Mouse (Mus musculus): ENCODE results near the gene Exosc6.
A peak's percentile ranks its signal among the peaks of the same experiment; 100 is the strongest.
"Not testable (repeated sequence)": the region's sequence is repeated elsewhere in the genome, so short reads cannot be mapped to it uniquely, and the experiment has no call there.

The Exosc6 gene

DNA sequence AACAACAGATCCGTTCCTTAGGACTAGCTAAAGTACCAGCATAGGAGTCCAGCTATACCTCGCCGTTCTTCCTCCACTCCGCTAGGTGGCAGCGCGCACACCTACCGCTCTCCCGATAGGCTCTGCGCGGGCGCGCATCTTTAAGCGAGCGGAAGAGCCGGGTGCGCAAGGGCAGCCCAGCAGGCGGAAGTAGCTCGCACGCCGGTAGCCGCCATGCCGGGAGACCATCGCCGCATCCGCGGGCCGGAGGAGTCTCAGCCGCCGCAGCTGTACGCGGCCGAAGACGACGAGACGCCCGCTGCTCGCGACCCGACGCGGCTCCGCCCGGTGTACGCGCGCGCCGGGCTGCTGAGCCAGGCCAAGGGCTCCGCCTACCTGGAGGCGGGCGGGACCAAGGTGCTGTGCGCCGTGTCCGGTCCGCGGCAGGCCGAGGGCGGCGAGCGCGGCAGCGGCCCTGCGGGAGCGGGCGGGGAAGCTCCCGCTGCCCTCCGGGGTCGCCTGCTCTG lies at the start of gene Exosc6:
TSS of gene Exosc6 (plus strand) at position 182 of the 506 bp plus-strand sequence.
- peak; percentile 92 for DNase-seq

DNA sequence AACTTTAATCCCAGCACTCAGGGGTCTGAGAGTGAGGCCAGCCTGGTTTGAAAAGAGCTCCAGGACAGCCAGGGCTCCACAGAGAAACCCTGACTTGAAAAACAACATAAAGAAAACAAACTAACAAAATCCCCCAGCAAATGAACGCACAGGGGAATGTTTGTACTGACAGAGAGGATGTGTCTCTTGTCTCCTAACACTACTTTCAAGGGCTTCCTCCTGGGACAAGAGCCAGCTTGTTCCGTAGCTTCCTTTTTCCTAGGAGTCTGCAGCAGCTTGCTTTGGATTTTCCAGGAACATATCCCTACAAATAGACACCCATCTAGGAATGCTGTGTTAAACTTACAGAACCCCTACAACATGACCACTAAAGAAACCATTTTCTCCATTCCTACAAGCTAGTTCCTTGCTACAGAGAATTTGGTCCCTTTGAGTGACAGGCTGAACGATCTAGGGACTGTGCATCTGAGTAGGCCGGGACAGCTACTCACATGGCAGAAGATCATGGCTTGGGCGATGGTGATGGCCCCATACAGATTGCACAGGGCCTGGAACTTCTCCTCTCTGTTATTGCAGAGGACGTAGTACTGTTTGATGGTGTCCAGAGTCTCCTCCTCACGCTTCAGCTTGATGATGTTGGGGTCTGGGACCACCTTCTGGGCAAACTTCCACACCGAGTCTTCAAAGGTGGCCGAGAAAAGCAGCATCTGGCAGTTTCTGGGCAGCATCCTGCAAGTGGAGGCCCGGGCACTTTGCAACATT lies 45.7 kb upstream of the Exosc6 start:
- DNase-seq: not testable (repeated sequence)

DNA sequence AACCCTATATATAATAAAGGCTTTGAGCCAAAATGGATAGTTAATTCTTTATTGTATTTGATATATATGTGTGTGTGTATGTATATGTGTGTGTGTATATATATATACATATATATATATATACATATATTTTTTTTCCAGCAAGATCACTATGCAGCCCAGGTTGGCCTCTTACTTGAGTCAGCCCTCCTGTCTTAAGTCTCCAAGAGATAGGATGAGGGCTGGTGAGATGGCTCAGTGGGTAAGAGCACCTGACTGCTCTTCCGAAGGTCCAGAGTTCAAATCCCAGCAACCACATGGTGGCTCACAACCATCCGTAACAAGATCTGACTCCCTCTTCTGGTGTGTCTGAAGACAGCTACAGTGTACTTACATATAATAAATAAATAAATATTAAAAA lies 29.5 kb upstream of the Exosc6 start:
- not testable (repeated sequence) for DNase-seq

DNA sequence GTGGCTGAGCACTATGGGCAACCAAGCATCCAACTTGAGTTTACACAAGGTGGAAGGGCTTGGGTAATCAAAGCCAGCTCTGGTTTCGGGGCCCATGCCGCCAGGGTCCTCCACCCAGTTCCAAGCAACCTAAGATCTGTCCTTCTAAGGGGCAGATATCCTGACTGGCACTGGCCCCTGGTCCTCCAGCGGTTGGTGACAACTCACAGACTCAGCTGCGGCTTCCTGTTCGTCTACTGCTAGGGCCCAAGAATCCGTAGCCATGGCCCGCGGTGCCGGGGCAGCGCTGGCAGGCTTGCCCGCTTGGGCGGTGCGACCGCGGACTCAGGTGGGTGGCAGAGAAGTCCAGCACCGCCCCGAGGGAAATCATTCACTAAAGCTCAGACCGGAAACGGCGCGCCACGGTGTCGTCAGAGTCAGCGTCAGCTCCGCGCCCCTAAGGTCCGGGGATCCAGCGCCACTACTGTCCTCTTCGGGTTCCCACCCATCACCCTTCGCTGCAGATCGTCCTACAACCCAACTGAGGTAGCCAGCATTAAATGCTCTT lies 28.7 kb upstream of the Exosc6 start:
- peak; percentile 87 for DNase-seq

DNA sequence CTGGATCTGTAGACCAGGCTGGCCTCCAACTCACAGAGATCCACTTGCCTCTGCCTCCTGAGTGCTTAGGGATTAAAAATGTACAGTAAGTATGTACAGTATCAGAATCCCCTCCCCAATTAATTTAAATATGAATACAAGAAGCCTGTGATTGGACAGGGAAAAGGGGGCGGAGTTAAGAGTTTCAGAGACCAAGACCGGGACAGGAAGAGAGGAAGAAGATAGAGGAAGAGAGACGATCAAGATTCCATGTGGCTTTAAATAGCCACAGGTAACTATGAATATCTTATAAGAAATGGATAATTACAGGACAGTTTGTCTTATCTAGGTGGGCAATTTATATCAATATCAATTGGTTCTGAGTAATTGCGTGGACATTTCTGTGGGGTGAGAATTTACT lies 26.6 kb upstream of the Exosc6 start:
- no peak for DNase-seq

DNA sequence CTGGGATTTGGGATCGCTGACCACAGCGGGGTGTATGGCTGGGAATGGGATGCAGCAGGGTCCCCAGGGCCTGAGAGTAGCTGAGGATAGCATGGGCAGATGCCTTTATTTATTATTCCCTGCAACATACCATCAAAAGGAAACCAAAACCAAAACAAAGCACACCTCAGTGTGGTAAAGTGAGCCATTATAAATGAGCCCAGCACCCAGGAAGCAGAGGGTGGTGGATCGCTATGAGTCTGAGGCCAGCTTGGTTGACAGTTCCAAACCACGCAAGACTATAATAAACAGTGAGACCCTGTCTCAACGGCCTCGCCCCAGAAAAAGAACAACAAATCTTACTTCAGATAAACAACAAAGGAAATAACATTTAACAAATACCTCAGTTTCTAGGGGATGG lies 26.1 kb upstream of the Exosc6 start:
- no peak for DNase-seq

DNA sequence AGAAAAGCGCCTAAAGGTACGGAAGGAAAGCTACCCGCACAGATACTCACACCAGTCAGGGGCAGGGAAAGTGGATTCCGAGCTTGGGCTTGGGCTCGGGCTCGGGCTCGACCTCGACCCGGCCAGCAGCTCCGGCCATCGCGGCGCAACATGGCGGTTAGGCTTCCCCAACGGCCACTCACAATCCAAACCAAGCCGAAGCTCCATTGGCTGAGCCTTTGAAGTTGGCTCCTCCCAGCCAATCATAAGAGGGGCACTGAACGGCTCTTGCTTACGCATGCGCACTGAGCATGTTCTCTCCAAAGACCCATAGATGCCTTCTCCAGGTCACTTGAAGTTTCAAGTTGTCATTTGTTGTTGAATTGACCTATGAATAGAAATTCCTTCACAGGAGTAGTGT lies 24.6 kb upstream of the Exosc6 start, which contains the start of gene Ddx19b:
TSS of gene Ddx19b (minus strand) at position 180 of the 400 bp plus-strand sequence.
- DNase-seq: no peak

DNA sequence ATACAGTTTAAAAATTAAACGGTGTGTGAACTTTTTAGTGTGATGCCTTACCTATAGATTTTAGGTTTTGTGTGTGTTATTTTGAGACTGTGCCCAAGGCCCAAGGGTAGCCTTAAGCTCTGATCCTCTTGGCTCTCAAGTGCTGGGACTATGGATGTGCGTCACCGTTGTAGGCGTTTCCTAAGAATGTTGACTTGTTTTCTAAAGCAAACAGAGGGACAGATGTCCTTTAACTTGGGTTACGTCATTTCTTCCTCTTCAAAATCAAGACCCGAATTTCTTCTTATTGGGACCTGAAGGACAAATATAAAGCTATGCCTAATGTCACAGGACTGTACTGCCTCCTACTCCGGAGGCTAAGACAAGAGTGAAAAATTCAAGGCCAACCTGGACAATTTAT lies 23.2 kb upstream of the Exosc6 start, which contains the start of gene Aars:
TSS of gene Aars (plus strand) at position 229 of the 400 bp plus-strand sequence.
- DNase-seq: no peak

DNA sequence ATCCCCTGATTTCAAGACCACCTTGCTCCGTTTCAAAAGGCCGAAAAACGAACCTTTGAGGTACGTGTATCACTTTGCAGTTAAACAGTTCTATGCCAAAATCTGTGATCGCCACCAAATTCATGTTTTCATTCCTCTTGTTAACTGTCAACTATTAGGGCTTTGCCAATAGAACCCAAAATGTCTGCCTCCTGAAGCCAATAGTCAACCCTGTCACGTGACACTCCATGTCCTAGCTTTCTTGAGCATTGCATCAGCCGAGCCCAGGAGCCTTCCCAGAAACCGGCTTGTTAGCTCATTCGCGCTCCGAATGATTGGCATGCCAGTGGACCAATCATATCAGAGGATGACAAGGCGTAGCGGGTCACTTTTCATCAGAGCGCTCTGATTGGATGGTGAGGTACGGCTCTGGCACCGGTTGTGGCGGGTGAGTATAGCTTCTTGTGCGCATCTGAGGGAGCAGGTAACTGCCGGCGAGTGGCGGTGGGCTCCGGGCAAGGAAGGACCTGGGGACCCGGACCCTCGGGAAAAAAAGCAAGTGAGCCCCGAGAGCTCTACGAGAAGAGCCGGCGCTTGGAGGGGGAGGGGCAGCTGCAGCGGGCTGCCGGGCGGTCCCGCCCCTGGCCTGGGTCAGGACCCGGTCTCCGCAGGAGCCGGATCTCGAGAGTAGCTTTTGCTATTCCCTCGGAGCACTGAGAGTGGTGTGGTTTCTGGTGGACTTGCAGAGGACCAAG lies 22.5 kb upstream of the Exosc6 start:
- DNase-seq: peak; percentile 100

DNA sequence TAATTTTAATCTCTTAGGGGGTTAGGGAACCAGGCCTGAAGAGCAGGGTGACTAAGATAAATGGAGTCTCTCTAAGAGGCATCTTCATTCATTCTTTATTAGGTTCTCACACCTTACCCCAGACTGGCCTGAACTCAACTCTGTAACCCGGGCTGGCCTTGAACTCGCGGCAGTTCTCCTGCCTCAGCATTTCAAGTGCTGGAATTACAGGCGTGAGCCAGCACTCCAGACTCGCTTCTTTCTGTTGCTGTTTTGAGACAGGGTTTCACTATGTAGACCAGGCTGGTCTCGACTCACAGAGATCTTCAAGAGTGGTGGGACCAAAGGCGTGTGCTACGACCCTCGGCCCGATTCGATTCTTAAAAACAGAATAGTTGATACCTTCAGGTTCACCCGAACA lies 21.9 kb upstream of the Exosc6 start:
- no peak for DNase-seq

DNA sequence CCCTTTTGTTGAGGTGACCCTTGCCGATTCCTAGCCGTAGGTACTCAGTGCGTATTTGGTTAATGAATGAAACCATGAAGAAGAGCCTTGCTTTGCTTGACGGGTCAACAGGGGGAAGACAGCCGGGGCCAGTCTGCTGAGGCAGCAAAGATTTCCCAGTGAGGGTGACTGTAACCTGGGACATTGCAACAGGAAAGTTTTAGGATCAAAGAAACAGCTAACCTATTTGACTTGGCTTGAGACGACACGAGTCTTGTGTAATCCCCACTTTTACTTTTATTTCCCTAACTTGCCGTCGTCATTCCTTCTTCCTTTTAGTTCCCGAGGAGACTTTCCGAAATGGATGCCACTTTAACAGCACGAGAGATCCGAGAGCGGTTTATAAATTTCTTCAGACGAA lies 19.5 kb upstream of the Exosc6 start:
- no peak for DNase-seq

DNA sequence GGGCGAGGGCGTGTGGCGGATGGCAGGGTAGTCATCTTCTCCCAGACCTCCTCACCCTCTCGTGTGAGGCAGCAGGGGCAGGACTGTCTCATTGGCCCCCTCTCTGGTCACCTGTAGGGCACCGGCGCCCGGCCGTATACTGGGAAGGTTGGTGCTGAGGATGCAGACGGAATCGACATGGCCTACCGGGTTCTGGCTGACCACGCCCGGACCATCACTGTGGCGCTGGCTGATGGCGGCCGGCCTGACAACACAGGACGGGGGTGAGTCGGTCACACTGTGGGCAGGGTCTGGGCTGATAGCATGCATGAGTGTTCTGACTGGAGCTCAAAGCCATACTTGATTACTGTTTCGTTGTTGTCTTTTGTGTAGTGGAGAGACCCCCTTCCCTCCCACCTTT lies 13.6 kb upstream of the Exosc6 start:
- DNase-seq: no peak

DNA sequence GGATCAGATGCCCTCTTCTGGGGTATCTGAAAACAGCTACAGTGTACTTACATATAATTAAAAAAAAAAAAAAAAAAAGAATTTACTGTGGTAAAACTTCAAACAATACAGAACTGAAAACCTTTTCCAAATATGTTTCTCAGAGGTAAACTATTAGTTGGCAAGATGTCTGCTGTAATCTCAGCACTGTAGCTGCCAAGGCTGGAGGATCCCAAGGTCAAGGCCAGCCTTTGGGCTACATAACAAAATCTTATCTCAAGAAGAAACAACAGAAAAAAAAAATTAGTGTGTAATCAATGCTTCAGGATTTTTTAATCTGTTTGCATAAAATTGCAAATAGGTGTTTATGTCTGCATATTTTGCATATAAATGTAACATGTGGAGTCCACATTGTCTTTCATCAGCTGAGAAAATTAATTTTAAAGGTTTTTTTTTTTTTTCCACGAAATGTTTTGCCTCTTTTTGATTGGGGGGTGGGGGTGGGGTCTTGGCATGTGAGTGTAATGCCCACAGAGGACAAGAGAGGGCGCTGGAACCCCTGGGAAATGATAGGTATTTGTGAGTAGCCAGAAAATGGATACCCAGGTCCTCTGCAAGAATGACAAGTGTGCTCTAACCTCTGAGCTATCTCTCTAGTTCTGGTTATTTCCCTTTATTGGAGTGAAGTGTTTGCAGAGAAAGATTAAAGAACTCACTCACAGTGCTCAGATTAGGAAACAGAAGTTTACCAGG lies 12.0 kb upstream of the Exosc6 start:
- DNase-seq: no peak

DNA sequence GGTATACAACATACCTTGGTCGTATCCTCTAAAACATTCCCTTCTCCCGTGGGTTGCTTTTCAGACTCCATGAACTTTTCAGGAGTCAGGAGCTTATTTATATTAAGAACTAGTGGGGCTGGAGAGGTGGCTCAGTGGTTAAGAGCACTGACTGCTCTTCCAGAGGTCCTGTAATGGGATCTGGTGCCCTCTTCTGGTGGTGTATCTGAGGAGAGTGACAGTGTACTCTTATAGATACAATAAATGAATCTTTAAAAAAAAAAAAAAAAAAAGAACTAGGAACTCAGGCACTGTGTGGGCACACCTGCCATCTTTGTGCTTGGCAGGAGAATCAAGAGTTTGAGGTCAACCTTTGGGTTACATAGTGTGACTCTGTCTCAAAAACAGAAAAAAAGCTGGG lies 7.4 kb upstream of the Exosc6 start:
- no peak for DNase-seq

DNA sequence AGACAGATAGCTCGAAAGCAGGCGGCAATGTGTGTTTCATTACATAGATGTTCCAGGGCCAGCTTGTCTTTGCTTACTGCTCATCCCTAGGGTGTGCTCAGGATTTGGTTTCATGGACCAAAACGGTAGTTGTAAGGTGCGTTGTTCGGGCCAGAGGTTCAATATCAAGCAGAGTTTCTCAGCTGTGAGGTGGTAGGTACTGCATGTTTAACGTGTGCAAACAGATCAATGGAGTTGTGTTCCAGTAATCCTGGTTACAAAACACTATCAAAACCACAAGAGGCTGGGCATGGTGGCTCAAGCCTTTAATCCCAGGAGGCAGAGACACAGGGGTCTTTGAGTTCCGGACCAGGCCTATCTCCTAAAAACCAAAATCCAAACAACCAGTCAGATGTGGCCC lies 7.0 kb upstream of the Exosc6 start:
- no peak for DNase-seq

DNA sequence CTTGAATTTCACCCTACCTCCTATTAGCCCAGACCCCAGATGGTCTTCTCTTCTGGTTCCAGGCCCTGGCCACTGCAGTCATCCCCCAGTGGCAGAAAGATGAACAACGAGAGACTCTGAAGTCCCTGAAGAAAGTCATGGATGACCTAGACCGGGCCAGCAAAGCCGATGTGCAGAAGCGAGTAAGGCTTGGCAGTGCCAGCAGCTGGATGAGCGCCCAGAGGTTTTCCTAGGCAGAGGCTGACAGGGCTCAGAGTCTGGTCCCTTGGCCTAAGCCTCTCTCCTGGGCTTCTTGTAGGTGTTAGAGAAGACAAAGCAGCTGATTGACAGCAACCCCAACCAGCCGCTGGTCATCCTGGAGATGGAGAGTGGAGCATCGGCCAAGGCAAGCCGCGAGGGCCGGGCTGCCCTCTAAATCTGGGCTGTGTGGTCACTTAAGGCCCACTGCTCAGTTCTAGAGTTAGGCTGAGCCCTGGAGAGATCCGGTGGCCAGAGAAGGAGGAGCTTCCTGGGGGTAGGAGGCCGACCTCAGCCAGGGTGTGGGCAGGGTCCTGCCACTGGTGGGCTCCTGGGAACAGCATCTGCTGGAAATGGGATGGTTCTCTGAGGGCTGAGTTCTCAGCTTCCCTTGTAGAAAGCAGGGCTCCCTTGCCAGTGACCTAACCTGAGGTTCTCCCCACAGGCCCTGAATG lies 2.2 kb upstream of the Exosc6 start:
- DNase-seq: no peak

DNA sequence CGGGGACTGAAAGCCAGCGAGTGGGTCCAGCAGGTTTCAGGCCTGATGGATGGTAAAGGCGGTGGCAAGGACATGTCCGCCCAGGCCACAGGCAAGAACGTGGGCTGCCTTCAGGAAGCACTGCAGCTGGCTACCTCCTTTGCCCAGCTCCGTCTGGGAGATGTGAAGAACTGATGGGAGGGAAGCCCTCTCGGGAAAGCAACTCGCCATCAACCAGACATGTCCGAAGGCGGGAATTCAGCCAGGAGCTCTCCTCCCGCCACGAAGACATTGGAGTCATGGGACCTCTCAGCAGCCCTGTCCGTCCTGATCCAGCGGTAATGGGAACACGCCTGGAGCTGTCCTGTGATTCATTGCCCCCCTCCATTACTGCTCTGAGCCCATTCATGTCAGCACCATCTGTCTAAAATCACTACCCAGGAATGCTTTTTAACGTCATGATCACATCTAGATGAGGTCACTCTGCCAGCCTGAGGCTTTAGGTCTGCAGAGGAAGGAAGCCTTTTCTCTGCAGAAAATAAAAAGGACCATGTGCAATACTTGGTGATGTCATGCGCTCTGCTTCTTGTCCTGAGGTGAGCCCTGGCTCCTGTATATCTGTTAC lies 1.0 kb upstream of the Exosc6 start:
- no peak for DNase-seq

DNA sequence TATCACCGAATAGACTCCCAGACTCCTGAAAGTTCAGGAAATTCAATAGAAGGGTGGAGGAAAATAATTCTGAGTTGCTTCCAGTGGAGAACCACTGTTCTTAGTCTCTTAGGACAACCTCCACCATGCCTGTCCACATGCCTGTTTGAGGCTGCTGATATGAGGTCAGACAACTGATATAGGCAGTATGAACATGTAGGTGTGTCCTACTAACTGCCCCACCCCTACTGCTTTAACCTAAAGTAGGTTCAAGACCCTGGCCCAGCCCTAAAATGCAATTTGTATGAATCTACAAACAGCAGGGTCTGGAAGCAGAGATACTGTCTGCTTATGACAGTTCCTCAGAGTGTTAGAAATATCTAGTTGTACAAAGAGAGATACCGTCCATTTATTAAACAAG lies 478 bp upstream of the Exosc6 start:
- DNase-seq: no peak

DNA sequence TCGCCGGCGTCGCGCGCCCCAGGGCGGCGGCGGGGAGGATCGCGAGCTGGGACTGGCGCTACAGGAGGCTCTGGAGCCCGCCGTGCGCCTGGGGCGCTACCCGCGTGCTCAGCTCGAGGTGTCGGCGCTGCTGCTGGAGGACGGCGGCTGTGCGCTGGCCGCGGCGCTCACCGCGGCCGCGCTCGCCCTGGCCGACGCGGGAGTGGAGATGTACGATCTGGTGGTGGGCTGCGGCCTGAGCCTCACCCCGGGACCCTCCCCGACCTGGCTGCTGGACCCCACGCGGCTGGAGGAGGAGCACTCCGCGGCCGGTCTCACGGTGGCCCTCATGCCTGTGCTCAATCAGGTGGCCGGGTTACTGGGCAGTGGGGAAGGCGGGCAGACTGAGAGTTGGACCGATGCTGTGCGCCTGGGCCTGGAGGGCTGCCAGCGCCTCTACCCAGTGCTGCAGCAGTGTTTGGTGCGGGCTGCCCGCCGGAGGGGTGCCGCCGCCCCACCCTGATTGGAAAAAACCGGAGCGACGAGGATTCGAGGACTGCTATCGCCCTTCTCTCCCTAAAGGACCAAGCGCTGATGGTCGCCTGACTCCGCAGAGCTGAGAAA lies 653 bp downstream of the Exosc6 start:
- peak; percentile 42 for DNase-seq

DNA sequence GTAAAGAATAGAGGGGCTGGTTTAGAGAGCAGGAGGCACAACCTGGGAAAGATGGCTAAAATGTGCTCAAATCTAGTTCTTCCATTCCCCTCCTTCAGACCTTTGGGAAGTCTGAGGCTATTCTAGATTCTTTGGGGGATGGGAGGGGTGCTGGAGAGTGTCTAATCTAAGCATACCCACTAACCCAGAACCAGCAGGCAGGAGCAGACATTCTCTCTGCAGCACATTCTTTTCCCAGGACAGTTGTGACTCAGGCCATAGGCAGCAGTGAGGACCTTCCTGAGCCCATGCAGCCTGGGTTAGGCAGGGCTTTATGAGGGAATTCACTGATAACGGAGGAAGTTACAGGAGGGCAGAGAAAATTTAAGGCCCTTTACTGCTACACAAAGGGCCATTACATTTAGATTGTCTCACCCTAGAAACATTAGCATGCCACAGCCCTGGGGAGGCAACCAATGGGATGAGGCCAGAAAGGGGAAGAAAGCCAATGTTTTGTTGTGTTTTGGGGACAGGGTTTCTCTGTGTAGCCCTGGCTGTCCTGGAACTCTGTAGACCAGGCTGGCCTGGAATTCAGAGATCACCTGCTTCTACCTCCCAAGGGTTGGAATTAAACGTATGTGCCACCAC lies 2.9 kb downstream of the Exosc6 start:
- DNase-seq: no peak

DNA sequence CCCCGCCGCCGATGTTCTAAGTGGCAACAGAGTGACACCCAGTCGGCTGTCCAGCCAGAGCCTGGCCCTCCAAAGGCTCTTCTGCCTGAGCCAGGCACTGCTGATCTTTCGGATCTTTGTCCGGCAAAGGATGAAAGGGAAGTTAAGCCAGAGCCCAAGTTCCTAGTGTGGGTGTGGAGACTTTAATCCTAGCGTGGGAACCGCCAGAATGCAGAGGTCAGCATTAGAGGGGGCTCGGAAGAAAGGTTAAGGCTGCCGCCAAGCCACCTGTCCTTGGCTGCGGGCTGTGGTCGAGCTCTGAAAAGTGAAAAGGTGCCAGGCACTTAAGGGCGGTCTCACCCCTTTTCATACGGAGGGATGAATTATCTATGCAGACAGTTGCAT lies 5.5 kb downstream of the Exosc6 start:
- no peak for DNase-seq

Data from layer of hippocampus, adult 9-11 months (tissue).